In the genomic region with DNA sequence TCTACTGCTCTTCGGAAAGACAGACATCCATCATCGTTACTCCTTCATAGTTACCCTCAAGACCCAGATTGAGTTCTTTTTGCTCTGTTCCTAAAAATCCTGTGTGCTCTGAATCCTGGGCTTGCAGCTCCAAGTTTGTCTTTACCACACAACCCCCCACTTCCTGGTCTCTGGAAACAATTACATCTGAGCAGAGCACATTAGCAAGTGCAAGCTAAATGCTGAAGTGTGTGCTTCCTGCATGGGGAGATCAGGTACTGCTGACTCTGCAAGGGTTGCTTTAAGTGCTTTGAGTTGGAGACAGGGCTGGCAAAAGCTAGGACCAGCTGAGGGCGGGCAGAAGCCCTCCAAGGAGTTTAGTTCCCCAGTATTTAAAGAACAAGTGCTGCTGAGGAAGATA, we compare ENCODE assay signal across 18 mouse cellular contexts.
DNase-seq lines count a peak whose midpoint lies in the region; ATAC-seq and TF ChIP-seq lines count a peak whose summit lies in the region.
"Had no signal": no experiment of that assay in that cellular context is flagged by ENCODE, and none has a peak within 500 bp of the region (broad histone marks: within the 10 kb centered on the region; RNA-seq: fewer than 3 reads in every experiment).

No protein-coding gene starts in this region.

- DNase-seq in lung, embryonic 14.5 days, result peak; percentile 2
- DNase-seq in lung, adult 18-20 months, result no peak
- peak; percentile 63 for DNase-seq in embryonic facial prominence, embryonic 10.5 days (ENCODE audit: low spot score)
- DNase-seq in limb, embryonic 10.5 days (ENCODE audit: low spot score), result peak; percentile 45
- DNase-seq in gastrocnemius, postnatal 36 days, result no peak
- no peak for DNase-seq in thymus, adult 18-20 months
- DNase-seq: cerebellum, postnatal 10 days; heart, adult 2 months; kidney, adult 2 months; kidney, postnatal 25 days; thymus, postnatal 14 days had no signal

- H3K4me3 ChIP-seq in lung, embryonic 14.5 days (ENCODE audit: low read depth, low read length), result no peak overlapping the region
- H3K4me3 ChIP-seq in embryonic facial prominence, embryonic 10.5 days, result no peak overlapping the region
- no peak overlapping the region for H3K4me3 ChIP-seq in limb, embryonic 10.5 days
- no peak overlapping the region for H3K4me3 ChIP-seq in forebrain, embryonic 13.5 days
- H3K4me3 ChIP-seq: heart, adult 2 months; heart, embryonic 15.5 days; hindbrain, embryonic 15.5 days; neural tube, embryonic 12.5 days; stomach, embryonic 15.5 days had no signal

- H3K9me3 ChIP-seq in lung, embryonic 14.5 days (ENCODE audit: low read depth, low read length), result no peaks in the 10 kb centered on the region
- H3K9me3 ChIP-seq in embryonic facial prominence, embryonic 10.5 days, result no peaks in the 10 kb centered on the region
- H3K9me3 ChIP-seq in limb, embryonic 10.5 days (replicated peaks), result no peaks in the 10 kb centered on the region
- no peaks in the 10 kb centered on the region for H3K9me3 ChIP-seq in forebrain, embryonic 13.5 days (replicated peaks)
- H3K9me3 ChIP-seq: heart, embryonic 15.5 days; hindbrain, embryonic 15.5 days; neural tube, embryonic 12.5 days; stomach, embryonic 15.5 days had no signal

- no peak for TF ChIP-seq CTCF in lung, embryonic 14.5 days (IDR thresholded peaks at IDR 0.05; ENCODE audit: low read depth)

- H3K4me2 ChIP-seq in lung, embryonic 14.5 days, result no peak overlapping the region
- no peak overlapping the region for H3K4me2 ChIP-seq in forebrain, embryonic 13.5 days
- H3K4me2 ChIP-seq: heart, embryonic 15.5 days; hindbrain, embryonic 15.5 days; neural tube, embryonic 12.5 days; stomach, embryonic 15.5 days had no signal

- intact Hi-C loops in gastrocnemius, postnatal 36 days (cut with DNase I), result no loop called here

- WGBS in lung, embryonic 14.5 days, result 56% methylated on average over 3 of the region's 3 CpGs
- WGBS in embryonic facial prominence, embryonic 10.5 days, result 39% methylated on average over 3 of the region's 3 CpGs
- WGBS in limb, embryonic 10.5 days, result 49% methylated on average over 3 of the region's 3 CpGs
- 76% methylated on average over 3 of the region's 3 CpGs for WGBS in forebrain, embryonic 13.5 days

- H3K27me3 ChIP-seq in lung, embryonic 14.5 days (ENCODE audit: insufficient read depth, low read length), result no peaks in the 10 kb centered on the region
- no peaks in the 10 kb centered on the region for H3K27me3 ChIP-seq in embryonic facial prominence, embryonic 10.5 days (replicated peaks; ENCODE audit: low read depth, poor library complexity, severe bottlenecking)
- no peaks in the 10 kb centered on the region for H3K27me3 ChIP-seq in limb, embryonic 10.5 days (ENCODE audit: low read depth, poor library complexity, severe bottlenecking)
- no peaks in the 10 kb centered on the region for H3K27me3 ChIP-seq in forebrain, embryonic 13.5 days
- H3K27me3 ChIP-seq: heart, embryonic 15.5 days; hindbrain, embryonic 15.5 days; neural tube, embryonic 12.5 days; stomach, embryonic 15.5 days had no signal

- ATAC-seq in lung, embryonic 14.5 days (ENCODE audit: insufficient read depth), result no peak
- no peak for ATAC-seq in forebrain, embryonic 13.5 days
- ATAC-seq: forebrain, embryonic 14.5 days; midbrain, embryonic 16.5 days had no signal

- no peaks in the 10 kb centered on the region for H3K4me1 ChIP-seq in lung, embryonic 14.5 days (ENCODE audit: insufficient read depth)
- peaks cover 16% of the 10 kb centered on the region for H3K4me1 ChIP-seq in embryonic facial prominence, embryonic 10.5 days
- H3K4me1 ChIP-seq in limb, embryonic 10.5 days, result peaks cover 16% of the 10 kb centered on the region
- H3K4me1 ChIP-seq in forebrain, embryonic 13.5 days, result no peaks in the 10 kb centered on the region
- H3K4me1 ChIP-seq: heart, embryonic 15.5 days; hindbrain, embryonic 15.5 days; neural tube, embryonic 12.5 days; stomach, embryonic 15.5 days had no signal

- no peak overlapping the region for H3K27ac ChIP-seq in lung, embryonic 14.5 days (ENCODE audit: low read depth)
- H3K27ac ChIP-seq in embryonic facial prominence, embryonic 10.5 days (replicated peaks), result peak overlapping the region; percentile 67
- H3K27ac ChIP-seq in limb, embryonic 10.5 days, result peak overlapping the region; percentile 67
- H3K27ac ChIP-seq in forebrain, embryonic 13.5 days, result no peak overlapping the region
- H3K27ac ChIP-seq: heart, adult 2 months; heart, embryonic 15.5 days; hindbrain, embryonic 15.5 days; neural tube, embryonic 12.5 days; stomach, embryonic 15.5 days had no signal

- H3K9ac ChIP-seq in lung, embryonic 14.5 days, result no peak overlapping the region
- H3K9ac ChIP-seq in forebrain, embryonic 13.5 days, result no peak overlapping the region
- H3K9ac ChIP-seq: heart, embryonic 15.5 days; hindbrain, embryonic 15.5 days; neural tube, embryonic 12.5 days; stomach, embryonic 15.5 days had no signal

- no peaks in the 10 kb centered on the region for H3K36me3 ChIP-seq in lung, embryonic 14.5 days (ENCODE audit: insufficient read depth)
- no peaks in the 10 kb centered on the region for H3K36me3 ChIP-seq in embryonic facial prominence, embryonic 10.5 days (replicated peaks)
- no peaks in the 10 kb centered on the region for H3K36me3 ChIP-seq in limb, embryonic 10.5 days
- no peaks in the 10 kb centered on the region for H3K36me3 ChIP-seq in forebrain, embryonic 13.5 days (ENCODE audit: poor library complexity, severe bottlenecking)
- H3K36me3 ChIP-seq: heart, embryonic 15.5 days; hindbrain, embryonic 15.5 days; neural tube, embryonic 12.5 days; stomach, embryonic 15.5 days had no signal

Comparison
In these comparisons a context has a peak if more than half of its experiments do, and no peak if none do; other contexts are left out.
1. DNase-seq: peak in lung, embryonic 14.5 days (single experiment), embryonic facial prominence, embryonic 10.5 days (single experiment) and limb, embryonic 10.5 days (single experiment); none in lung, adult 18-20 months (0 of 2), gastrocnemius, postnatal 36 days (0 of 2) and thymus, adult 18-20 months (0 of 2).
2. H3K27ac ChIP-seq: peak in embryonic facial prominence, embryonic 10.5 days (single experiment) and limb, embryonic 10.5 days (single experiment); none in lung, embryonic 14.5 days (single experiment) and forebrain, embryonic 13.5 days (single experiment).